Mouse (Mus musculus): ENCODE data around the gene Coq4.
"Not testable (repeated sequence)": the region's sequence is repeated elsewhere in the genome, so short reads cannot be mapped to it uniquely, and the experiment has no call there.

The Coq4 gene

DNA sequence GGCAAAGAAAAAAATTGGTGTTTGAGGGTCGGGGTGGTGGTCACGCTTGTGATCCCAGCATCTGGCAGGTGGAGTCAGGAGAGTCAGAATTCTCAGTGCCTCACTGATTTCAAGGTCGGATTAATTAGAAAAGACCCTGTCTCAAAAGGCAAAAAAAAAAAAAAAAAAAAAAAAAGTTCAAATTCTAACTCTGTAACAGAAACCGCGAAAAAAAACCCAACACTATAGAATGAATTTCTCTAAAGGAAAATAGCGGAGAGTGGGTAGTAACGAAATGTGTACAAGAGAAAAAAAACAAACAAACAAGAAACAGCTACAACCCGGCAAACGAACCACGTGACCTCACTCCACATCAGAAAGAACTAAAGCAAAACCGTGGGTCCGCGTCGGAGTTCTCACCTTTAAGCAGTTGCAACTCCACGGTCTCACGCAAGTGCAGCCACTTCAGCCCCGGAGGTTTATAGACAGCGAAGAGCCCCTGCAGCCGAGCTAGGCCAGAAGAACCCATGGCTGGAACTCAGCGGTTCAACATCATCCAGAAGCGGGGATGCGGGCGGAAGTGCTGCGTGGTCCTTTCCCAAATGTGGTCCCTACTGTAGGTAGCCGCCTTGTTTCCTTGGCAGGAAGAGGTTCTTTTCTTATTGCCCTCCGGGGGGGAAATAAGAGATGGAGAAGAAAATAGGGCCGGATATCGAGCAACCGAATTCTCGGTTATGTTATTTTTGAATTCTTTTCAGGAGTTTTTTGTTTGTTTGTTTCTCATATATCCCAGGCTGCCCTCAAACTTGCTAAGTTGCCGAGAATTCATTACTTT, at the start of gene Coq4:
Coq4 (plus strand) TSS at position 390 of the 814 bp plus-strand sequence.
- DNase-seq (ENCODE audit: low spot score in 2 of 2) = peak; percentile 87

DNA sequence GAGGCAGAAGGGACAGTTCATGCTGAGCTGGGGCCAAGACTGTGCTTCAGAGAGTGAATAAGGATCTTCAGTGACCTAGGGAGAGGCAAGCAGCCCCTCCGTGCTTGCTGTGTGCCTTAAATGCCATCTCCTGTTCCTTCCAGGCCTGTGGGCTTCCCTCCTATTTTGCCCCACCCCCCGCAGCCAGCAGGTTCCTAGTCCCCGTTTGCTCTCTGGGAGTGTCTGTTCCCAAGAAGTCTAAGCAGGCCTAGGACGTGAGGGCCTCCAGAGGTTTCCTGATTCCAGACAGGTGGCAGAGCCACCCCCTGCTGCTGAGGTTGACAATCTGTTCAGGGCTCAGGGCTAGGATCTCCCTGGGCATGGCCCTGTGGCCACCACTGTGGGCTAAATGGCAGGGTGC, 48.5 kb upstream of the Coq4 start:
- no peak for DNase-seq (ENCODE audit: low spot score in 2 of 2)

DNA sequence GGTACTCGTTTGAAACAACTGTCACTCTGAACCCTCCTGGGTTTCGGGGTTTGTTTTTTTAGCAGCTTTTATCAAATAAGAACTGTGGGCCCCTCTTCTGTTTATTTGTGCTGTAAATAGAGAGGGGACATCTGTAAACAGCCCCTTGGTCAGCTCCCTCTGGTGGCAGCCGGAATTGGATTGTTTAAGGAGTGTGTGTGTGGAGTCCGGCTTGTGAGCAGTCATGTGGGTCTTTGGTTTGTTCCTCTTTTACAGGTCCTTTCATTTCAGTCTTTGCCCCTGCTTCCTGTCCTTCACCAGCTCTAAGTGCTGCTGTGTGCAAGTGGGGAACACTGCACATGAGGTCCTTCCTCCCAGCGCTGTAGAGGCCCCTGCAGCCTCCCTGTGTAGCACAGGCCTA, 47.9 kb upstream of the Coq4 start:
- DNase-seq (ENCODE audit: low spot score in 2 of 2) = no peak

DNA sequence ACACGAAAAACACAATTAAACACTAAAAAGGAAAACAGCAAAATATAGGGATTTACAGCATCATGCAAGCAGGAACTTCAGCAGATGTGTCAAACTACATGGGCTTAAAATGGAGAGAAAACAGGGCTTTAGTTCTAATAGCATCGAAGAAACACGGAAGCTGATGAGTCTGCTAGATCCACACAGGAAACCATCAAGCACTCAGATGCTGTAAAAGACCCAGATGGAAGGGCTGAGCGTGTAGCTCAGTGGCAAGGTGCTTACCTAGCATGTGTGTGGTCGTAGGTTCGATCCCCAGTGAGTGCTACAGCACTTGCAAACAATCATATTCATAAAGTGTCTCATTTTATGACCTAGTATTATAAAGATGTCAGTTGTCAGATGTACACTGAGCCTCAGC, 46.1 kb upstream of the Coq4 start:
- DNase-seq (ENCODE audit: low spot score in 2 of 2) = no peak

DNA sequence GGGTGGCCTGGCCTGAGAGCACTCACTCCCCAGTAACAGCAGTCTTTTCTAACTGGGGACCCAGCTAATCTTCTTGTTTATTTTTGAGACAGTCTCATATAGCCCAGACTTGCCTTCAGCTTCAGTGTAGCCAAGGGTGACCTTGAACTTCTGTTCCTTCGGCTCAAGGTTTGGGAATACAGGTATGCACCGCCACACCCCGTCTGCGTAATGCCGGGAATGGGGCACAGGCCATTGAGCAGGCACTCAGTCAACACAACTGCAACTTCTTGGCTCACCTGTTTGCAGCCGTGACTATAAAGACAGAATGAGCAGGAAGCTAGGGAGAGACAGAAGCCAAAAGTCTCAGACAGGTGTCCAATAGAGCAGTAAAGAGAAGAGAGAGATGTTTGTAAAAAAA, 43.0 kb upstream of the Coq4 start:
- DNase-seq (ENCODE audit: low spot score in 2 of 2) = no peak

DNA sequence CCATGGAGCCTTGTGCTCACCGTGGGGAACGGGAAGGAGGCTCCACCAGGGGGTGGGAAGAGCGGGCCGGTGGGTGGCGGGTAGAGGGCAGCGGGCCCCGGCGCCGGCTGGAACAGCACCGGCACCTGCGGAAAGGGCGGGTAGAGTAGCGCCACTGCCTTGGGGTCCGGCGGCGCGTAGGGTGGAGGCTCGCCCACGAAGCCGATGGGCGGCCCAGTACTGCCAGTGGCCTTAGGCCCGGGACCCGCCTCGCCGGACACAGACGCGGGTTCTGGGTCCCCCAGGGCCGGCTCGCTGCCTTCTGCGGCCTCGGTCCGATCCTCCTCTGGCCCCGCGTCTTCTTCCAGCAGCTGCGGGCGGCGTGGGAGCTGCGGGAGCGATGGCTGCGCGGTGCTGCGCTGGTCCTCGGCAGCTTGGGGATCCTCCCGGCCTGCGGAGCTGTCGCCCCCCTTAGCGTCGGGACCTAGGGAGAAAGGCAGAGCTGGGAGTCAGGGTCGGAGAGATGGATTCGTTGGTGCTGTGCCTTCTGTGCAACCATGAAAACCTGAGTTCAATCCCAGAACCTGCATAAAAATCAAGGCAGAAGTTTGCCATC, 40.0 kb upstream of the Coq4 start:
- DNase-seq (ENCODE audit: low spot score in 2 of 2) = no peak

DNA sequence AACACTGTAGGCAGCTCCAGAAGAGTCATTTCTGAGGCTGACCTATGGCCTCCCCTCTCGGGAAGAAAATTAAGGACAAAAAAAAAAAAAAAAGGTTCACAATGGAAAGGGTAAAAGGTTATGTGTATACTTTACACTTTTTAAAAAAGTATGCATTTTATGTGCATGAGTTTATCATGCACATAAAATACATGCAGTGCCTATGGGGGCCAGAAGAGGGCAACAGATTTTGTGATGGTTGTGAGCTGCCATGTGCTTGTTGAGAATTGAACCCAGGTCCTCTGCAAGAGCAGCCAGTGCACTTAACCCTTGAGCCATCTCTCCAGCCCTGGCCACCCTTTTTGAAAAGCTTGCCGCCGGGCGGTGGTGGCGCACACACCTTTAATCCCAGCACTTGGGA, 39.4 kb upstream of the Coq4 start:
- DNase-seq (ENCODE audit: low spot score in 2 of 2) = no peak

DNA sequence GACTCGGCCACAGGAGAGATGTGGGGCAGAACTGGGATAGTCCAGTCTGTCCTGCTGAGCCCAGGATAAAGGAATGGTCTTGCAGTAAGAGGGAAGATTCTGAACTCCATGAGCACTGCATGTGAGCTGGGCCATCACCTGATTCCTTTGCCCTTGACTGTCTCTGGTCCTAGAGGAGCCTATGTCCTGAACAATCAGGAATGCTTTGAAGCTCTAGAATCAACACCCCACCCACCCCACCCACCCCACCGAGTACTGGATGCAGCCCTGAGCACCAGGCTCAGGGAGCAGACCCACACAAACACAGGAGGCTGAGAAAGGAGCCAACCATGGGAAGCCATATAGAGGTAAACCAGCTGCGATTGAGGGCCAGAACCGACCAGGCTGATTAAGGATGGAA, 38.8 kb upstream of the Coq4 start:
- no peak for DNase-seq (ENCODE audit: low spot score in 2 of 2)

DNA sequence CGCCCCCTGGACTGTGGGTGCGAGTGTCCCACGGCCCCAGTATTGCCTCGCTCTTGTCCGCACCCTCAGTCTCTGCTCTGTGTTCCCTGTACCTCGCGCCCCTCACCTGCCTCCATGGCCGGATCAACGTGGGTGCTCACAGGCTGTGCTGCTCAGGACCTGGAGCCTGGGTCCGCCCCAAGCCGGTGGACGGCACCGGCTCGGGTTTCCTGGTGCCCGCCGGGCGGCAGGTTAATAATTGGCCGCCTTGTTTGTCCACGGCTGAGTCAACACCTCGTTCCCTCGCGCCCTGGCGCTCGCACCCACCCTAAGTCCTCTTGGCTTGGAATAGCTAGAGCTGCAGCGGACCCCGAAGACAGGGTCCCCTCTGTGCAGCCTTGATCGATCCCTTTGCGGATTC, 35.8 kb upstream of the Coq4 start, which contains the start of gene Gm13420:
Gm13420 (minus strand) TSS at position 189 of the 400 bp plus-strand sequence.
- DNase-seq (ENCODE audit: low spot score in 2 of 2) = peak in 1 of 2 experiments; percentile 36

DNA sequence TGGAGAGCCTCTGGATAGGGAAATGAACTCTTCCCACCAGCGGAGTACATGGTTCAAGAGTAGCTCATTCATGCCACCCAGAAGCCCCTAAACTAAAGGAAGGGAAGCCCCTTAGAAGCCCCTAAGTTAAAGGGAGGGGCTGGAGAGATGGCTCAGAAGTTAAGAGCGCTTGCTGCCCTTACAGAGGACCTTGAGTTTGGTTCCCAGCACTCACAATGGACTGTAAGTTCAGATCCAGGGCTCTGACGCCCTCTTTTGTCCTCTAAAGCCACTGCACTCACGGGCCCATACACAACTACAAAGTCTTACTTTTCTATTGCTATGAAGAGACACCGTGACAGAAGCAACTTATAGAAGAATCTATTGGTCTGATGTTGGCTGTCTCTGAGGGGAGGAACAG, 34.9 kb upstream of the Coq4 start:
- no peak for DNase-seq (ENCODE audit: low spot score in 2 of 2)

DNA sequence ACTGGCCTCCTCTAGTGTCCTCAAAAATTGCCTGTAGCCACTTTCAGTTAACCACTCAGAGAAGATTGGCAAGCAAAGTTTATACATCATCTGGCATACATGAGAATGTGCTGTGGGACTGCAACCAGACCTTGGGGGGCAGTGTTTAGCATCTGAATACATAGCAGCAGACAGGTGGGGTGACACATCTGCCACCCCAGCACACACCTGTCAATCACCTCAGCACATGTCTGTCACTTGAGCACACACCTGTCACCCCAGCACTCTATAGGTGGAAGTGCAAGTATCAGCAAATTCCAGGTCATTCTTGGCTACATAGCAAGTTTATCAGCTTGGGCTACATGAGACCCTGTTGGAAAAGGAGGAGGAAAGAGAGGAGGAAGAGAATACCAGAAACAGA, 31.6 kb upstream of the Coq4 start:
- DNase-seq (ENCODE audit: low spot score in 2 of 2) = no peak

DNA sequence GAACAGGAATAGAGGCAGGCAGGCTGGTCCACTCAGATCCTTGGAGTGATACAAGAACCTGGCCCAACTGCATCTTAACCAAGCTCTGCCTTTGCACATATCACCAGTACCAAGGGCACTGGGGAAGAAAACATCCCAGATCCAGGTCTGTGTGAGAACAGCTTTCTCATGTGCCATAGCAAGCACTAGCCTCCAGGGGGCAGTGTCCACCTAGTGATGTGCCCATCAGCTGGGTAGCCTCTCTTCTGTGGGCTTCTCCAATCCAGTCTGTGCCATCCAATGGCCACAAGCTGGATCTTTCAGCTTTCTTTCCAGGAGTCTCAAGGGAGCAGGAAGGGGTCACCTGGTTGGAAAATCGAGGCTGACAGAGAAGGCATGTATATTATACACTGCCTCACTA, 22.5 kb upstream of the Coq4 start:
- DNase-seq (ENCODE audit: low spot score in 2 of 2) = peak; percentile 57 to 70

DNA sequence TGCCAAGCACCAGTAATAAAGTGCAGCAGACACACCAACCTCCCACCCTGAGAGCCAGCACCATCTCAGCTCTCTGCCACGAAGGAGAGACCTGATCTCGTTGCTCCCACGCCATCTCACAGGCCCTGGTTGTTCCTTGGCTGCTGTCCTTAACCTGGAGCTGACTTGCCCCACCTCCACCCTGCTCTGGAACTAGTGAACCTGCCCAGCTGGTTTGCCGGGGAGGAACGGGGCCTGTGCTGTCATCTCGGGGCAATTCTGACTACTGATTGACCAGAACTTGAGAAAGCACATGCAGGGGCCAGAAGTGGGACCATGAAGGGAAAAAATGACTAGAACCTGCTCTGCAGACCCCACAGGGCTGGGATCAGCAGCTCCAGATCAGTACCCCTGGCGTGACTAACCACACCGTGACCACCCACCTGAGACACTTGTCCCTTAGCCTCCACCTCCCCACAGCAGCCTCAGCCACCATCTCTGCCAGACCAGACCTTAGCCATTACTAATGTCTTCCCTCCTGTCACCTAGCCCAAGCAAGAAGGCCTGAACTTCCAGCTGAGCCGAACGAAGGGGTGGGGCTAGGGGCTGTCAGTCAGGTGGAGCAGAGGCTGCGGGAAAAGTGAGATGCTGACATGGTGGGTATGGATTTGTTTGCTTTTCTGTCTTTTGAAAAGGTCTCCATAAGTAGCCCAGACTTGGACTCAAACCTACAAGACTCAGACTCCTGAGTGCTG, 19.1 kb upstream of the Coq4 start:
- DNase-seq (ENCODE audit: low spot score in 2 of 2) = peak; percentile 67 to 78

DNA sequence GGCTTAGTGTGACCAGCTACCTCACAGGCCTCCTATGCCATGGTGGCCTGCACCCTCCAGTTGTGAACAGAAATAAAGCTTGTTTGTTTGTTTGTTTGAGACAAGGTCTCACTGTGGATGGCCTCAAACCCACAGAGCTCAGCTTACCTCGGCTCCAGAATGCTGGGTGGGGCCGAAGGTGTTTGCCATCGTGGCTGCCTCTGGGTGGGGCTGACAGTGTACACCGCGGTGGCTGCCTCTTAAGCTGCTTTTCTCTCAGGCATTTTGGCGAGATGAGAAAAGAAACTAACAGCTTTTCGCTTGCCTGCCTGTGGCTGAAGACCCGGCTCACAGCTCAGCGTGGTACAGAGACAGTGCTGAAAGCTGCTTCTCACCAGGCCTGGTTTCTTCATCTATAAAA, 18.4 kb upstream of the Coq4 start:
- peak in 1 of 2 experiments; percentile 17 for DNase-seq (ENCODE audit: low spot score in 2 of 2)

DNA sequence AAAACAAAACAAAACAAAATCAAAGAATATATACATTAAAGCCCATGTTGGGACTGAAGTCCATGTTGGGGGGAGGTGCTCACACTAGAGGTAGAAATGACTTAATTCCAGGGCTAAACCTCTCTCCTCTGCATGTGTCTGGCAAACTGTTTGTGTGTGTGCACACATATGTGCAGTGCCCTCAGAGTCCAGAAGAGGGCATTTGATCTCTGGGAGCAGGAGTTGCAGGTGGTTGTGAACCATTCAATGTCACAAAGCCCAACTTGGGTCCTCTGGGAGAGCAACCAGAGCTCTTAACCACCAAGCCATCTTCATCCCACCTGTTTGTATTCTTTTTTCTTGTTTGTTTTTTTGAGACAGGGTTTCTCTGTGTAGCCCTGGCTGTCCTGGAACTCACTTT, 17.1 kb upstream of the Coq4 start:
- no peak for DNase-seq (ENCODE audit: low spot score in 2 of 2)

DNA sequence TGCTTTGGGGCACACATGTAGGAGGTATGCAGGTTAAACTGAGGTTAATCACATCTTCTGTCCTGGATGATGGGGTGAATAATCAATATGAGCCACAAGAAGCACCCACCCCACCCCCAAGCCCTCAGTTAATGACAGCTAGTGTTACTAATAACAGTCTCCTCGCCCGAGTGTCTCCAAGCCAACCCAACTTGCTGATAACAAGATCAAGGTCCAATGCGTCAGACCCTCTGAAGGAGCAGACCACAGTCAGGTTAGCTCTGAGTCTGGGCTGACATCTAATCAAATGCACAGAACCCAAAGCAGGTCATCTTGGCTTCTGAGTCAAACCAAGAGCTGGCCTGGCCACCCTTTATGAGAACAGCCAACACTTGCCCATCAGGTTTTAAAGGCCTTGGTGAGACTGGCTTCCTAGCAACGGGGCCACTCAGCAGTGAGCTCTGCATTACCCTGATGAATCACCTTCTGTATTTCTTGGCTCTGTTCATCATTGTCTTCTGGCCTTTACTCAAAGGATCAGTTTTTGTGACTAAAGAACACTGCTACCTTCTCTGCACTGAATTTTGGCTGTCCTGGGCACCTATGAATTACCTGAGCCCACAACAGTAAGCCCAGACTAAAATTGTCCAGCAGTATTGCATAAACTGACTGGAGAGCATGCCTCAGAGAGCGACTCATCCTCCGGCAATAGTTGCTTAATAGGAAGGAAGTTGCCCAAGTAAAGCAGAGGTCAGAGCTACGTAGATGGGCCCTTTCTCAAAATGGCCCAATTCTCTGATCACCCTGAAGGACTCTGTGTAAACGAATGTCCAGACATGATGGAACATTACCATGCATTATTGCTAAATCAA, 15.5 kb upstream of the Coq4 start:
- peak; percentile 10 to 36 for DNase-seq (ENCODE audit: low spot score in 2 of 2)

DNA sequence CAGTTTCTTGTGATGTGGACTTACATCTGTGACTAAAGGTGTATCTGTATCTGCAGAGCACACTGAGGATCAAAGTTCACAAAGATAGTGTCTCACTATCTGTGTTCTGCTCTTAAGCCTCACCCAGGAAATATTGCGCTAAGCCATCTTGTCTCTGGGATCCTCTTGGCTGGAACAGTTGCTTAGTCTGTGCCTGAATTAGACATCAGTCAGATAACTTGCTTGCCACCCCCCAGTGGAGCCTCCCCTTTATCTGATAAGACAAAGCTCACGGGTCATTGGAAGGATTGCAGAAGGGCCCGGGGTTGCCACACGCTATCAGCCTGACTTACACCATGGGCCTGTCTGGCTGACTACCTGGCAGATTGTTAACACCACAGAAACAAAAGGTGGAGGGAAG, 14.0 kb upstream of the Coq4 start:
- DNase-seq (ENCODE audit: low spot score in 2 of 2) = no peak

DNA sequence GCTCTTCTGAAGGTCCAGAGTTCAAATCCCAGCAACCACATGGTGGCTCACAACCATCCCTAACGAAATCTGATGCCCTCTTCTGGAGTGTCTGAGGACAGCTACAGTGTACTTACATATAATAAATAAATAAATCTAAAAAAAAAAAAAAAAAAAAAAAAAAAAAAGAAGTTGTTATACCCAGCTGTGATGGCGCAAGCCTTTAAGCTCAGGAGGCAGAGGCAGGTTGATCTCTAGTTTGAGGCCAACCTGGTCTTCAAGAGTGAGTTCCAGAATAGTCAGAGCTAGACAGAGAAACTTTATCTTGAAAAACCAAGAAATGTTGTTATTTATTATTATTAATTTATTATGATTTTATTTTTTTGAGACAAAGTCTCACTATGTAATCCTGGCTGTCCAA, 6.0 kb upstream of the Coq4 start:
- DNase-seq (ENCODE audit: low spot score in 2 of 2) = not testable (repeated sequence)

DNA sequence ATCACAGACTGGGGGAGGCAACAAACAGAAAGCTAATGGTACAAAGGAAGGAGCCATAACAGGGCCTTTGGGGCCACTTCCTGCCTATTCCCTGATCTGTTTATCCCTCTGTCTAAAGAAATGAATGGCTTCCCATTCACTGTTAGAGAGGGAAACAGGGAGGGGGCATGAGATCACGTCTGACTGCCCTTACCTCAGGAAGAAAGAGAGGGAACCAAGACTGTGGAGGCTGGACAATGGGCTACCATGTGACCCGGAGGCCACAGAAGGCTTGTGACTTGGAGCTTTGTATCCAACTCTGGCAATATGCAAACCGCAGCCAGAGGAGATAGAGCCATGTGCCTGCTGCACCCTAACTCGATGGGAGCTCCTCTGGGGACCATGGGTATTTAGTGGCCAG, 3.0 kb upstream of the Coq4 start:
- DNase-seq (ENCODE audit: low spot score in 2 of 2) = no peak

DNA sequence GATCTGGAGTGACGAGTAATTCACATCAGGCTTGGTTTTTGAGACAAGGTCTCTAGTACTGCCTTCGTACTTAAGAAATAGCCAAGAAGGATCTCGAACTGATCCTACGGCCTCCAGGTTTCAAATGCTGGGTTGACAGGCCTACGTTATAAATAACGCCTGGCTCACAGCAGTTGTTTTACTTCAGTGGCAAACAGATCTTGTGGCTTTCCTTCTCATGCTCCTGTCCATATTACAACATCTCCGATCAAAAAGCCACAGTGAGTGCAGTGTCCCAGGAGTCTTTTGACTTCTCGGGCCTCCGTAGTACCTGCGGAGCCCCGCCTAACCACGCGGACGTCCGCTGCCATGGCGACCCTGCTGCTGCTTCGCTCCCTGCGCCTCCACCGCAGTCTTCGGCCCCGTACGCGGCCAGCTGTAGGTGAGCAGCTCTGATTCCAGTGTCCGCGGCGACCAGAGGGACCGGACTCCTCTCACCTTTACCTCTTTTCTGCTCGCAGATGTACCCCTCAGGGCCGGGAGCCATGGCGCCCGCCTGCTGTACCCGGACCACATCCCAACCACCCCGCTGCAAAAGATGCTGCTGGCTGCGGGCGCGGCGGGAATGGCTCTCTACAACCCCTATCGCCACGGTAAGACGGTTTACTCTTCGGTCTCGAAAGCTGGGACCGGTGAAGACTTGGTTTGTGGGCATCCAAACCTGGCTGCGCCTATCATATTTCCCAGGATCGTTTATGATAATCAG, 816 bp downstream of the Coq4 start, which contains the start of gene Trub2:
Trub2 (minus strand) TSS at position 566 of the 745 bp plus-strand sequence.
- DNase-seq (ENCODE audit: low spot score in 2 of 2) = peak; percentile 79 to 84
